Mouse (Mus musculus) megakaryocyte, embryonic 14.5 days (primary cell): Measurements from ENCODE around the gene Polr2f.

Experiments used
- FLI1 ChIP-seq: IDR thresholded peaks from 2 replicates; pipeline ENCODE4 v1.6.1; 2012; ENCODE audit warnings: low read length, inconsistent platforms, mixed read lengths
- GATA1 ChIP-seq: IDR thresholded peaks from 3 replicates; pipeline ENCODE4 v1.6.1; 2012; ENCODE audit warnings: mixed read lengths, low read length, inconsistent platforms, borderline replicate concordance

GRCm38 (mm10) chr15:79093083-79093839 lies 47.5 kb upstream of the Polr2f start:
- no peak for TF ChIP-seq GATA1
- no peak for TF ChIP-seq FLI1
